Mouse (Mus musculus) spleen, postnatal 36 days (tissue): ENCODE measurements around the gene 1110008P14Rik.
"Not testable (repeated sequence)": the region's sequence is repeated elsewhere in the genome, so short reads cannot be mapped to it uniquely, and the experiment has no call there.

ENCODE experiments used
- DNase-seq, 2 experiments: peaks; one replicate each; pipeline ENCODE4 v3.0.0; 2022; ENCODE audit warnings: low spot score in 2 of 2, mixed read lengths in 1 of 2

Gene 1110008P14Rik

DNA sequence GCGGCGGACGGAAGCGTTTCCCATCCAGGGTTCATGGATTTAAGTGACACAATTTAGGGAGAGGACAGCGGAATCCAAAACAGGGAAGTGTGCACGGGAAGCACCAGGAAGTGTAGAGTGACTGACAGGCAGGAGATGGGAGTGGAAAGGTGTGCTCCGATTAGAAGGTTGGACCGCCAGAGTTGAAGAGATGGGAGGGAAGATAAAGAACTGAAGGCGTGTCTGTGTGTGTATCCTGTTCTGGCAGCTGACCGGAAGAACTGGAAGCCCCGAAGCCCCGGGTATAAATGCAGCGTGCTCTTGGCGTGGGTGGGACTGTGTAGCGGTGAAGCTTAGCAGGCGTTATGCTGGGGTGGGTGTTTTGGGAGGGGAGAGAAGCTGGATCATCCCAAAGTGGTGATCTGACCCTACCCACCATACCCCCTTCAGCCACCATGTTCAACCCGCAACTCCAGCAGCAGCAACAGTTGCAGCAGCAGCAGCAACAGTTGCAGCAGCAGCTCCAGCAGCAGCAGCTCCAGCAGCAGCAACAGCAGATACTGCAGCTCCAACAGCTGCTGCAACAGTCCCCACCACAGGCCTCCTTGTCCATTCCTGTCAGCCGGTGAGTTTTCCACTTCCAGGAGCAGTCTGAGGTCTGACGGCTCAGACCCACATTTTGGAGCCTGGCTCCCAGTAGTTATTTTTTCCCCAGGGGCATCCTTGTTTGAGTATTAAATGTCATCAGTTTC lies 18.2 kb downstream of the 1110008P14Rik start:
- DNase-seq = peak; percentile 30 to 48

DNA sequence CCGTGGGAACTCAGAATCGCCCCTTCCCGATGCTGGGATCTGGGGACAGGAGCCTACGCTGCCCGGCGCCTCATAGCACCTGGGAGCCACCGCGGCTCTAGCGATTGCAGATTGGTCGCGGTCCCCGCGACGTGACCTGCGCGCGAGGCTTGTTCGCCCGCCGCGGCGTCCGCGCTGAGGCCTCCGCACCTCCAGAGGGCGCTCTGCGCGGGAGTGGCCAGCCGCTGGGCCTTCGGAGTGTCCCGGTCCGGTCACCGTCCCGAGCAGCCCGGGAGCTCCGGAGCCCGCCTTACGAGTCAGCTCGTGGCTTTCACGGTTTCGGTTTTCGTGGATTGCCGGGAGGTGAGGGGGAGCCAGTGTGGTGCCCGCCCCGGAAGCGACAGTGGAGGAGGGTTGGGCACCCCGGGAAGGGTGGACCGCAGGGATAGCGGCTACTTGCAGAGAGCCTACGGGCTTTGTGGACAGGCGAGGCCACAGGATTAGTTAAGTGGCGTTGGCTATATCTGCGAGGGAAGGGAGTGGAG lies 18.9 kb downstream of the 1110008P14Rik start:
- DNase-seq = peak; percentile 88

- DNase-seq = not testable (repeated sequence)
These were observed 19.5 kb downstream of the 1110008P14Rik start for GRCm38 (mm10) chr2:32362274-32362673.

DNA sequence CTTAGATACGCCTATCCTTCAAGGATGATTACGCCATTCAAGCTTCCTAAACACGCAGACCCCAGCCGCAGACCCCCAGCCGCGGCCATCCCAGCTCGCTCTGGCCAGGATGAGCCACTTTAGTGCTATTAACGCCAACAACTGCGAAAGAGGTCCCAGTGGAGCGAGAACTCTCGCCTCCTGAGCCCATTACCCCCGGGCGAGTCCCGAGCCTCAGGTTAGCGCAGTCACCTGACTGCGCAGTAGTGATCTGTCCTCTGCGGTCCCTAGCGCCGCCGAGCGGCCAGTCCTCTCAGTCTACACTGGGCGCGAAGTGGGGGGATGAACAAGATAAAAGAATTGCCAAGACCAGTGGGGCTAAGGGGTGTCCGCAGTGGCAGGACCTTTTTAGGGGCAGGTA lies 20.3 kb downstream of the 1110008P14Rik start:
- DNase-seq = peak; percentile 73 to 81

- DNase-seq = peak; percentile 53 to 58
These were observed 21.0 kb downstream of the 1110008P14Rik start for GRCm38 (mm10) chr2:32360741-32361140.

DNA sequence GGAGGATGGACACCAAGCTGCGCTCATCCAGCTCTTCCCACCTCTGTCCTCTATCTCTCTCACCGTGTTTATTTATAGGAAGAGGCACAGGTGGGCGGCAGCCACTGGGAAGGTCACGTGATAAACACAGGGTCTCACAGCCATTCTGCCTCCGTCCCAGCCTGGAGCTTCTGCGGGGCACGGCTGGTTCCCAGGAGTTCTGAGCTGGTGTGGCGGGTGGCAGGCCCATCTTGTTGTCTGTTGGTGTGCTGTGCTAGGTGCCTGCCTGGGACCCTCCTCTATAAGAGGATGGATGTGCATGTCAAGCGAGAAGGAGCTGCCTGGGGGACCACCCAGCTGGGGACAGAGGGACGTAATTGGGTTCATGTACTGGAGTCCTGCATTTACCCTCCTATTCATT lies 23.4 kb downstream of the 1110008P14Rik start:
- no peak for DNase-seq

DNA sequence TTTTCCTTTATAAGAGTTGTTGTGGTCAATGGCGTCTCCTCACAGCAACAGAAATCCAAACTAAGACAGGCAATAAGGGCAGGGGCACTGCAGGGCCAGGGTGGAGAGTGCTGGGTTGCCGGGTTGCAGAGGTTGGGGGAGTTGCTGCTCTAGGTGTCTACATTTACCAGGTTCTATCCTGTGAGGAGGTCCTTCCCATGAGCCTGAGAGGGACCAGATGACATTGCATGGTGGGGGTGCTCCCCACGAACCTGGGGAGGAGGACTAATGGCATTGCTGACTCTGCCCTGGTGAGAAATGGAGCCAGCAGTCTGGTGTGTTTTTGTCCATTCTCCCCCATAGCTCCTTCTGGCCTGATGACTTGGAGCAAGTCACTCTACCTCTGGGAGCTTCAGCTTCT lies 24.0 kb downstream of the 1110008P14Rik start:
- DNase-seq = no peak

- DNase-seq = no peak
These were observed 25.5 kb downstream of the 1110008P14Rik start for GRCm38 (mm10) chr2:32356216-32356615.

GRCm38 (mm10) chr2:32354336-32354895 lies 27.3 kb downstream of the 1110008P14Rik start:
- no peak for DNase-seq

DNA sequence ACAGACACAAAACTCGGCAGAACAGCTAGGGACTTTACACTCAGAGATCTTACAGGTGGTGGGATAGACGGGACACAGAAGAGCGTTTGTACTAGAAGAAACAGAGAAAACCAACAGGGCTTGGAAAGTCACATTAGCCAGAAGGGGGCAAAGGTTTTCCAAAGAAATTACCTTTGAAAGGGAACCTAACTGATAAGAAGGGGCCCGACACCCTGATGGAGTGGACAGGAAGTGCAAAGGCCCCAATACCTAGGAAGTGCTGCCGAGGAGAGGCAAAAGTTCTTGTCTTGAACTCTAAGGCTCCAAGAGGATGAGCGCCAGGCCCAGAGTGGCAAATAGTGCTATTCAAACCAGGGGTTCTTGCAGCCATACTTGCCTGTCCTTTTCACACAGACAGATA lies 27.9 kb downstream of the 1110008P14Rik start:
- DNase-seq = no peak

GRCm38 (mm10) chr2:32353007-32353542 lies 28.7 kb downstream of the 1110008P14Rik start, which contains the start of gene Dnm1:
TSS of gene Dnm1 (minus strand) at chr2:32353338.
- peak; percentile 75 for DNase-seq

GRCm38 (mm10) chr2:32352151-32353006 lies 29.4 kb downstream of the 1110008P14Rik start, which contains the start of gene Ciz1:
TSS of gene Ciz1 (plus strand) at chr2:32352327.
- DNase-seq = no peak

DNA sequence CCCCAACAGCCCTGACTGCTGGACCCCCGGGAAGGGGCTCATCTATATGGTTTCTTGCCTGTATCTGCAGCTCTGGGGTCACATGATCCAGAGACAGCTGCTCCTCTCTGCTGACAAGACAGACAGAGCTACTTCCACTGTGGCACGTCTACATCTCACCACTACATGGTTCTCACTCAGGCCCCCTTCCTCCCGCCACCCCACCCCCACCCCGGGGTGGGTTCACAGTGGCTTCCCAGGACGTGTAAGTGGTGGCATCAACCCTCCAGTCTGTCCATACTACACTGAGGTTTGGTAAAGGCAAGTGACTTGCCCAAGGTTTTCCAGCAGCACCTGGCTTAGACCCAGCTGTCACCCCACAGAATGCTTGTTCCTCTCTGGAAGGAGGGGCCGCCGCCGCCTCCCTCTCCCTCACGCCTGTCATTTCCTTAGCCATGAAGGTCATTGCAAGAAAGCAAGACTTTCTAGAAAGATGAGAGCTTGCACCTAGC lies 30.2 kb downstream of the 1110008P14Rik start:
- no peak for DNase-seq

DNA sequence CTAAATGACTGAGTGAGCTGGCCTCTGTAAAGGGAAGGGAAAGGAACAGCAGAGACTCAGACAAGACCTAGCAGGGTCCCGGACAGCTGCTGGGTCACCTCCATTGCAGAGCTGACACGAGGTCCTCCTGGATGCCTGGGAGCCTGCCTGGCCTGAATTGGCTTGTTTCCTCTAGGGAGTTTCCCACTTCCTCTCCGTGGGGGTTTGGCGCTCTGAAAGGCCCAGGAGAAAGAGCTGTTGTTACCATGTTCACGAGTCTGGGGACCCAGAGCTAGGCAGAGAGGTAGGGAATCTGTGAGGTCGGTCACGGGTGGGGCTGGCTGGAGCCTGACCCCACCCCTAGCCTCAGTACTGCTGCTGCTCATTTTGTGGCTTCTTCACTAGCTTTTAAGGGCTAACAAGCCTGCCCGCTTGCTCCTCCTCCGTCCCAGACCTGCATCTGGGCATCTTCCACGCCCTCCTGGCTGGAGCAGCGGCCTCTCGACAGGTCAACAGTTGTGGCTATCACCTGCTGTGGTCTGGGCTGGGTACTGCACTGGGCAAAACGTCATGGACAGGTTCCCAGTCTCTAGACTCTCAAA lies 31.2 kb downstream of the 1110008P14Rik start:
- no peak for DNase-seq

GRCm38 (mm10) chr2:32349625-32350255 lies 32.0 kb downstream of the 1110008P14Rik start:
- no peak for DNase-seq

DNA sequence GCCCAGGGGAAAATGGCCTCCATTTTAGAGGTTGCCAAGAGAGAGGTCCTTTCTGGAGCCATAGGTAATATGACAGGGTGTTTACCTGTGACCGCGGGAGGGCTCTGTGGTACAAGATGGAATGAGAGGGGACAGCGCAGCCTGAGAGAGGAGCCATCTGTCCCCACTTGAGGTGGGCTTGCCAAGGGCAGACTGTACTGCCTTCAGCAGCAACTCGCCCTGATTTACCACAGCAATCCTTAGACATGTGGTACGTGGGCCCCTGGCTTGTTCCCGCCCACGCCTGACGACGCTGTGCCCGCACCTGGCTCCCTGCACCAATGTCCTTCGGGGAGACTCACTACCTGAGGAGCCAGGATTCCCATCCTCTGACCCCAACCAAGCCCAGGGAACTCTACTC lies 33.4 kb downstream of the 1110008P14Rik start:
- no peak for DNase-seq

DNA sequence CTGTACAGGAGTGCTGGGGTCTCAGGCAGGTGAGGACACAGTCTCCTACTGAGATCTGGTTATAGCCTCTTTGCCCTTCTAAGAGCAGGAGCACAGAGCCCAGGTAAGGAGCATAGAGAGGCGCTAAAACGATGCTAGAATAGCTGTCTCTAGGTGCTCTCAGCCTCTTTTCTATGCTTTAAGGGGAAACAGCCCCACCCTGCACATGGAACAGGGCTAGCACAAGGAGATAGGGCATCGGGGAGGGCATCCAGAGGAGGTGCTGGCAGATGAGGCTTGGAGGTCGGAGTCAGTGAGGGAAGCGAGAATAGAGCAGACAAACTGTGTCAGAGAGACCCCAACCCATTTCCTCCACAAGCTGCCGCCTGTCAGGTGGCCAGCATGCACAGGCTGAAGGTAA lies 34.7 kb downstream of the 1110008P14Rik start:
- DNase-seq = no peak

- no peak for DNase-seq
These were observed 37.0 kb downstream of the 1110008P14Rik start for GRCm38 (mm10) chr2:32344598-32345321.

GRCm38 (mm10) chr2:32344056-32344455 lies 37.7 kb downstream of the 1110008P14Rik start:
- DNase-seq = no peak

- DNase-seq = no peak
These were observed 38.4 kb downstream of the 1110008P14Rik start for GRCm38 (mm10) chr2:32343351-32343671.
